Mouse (Mus musculus) small intestine, adult 2 months (tissue): ENCODE results near the gene Lyar.

Experiments used
- CTCF ChIP-seq: fragments of 200-500 bp; IDR thresholded peaks from 2 replicates; pipeline ENCODE4 v1.5.1; 2012; ENCODE audit warnings: low read depth, mild to moderate bottlenecking, control low read depth, inconsistent platforms, low read length, moderate library complexity, mixed read lengths; ENCODE audit not compliant: insufficient replicate concordance, insufficient read length; ENCODE audit errors: extremely low read depth
- POLR2A ChIP-seq: fragments of 200-500 bp; IDR thresholded peaks from 2 replicates; pipeline ENCODE4 v1.6.1; 2012; ENCODE audit warnings: low read depth, mild to moderate bottlenecking, control low read depth, inconsistent platforms, low read length, moderate library complexity

DNA sequence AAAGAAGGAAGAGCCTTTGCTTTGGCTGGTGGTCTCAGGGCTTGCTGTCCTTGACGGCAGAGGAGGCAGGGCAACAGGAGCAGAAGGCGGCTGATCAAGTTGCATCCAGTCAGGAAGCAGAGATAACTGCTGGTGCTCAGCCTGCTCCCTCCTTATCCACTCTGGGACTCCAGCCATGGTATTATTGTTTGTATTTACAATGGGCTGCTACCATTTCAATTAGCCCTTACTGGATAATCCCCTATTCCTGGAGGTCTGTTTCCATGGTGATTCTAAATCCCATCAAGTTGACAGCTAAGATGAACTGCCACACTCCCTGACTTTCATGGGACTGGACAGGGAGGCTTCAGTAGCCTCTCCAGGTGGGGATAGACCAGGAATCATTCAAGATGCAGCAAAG, 25.3 kb upstream of the Lyar start:
- TF ChIP-seq CTCF (no peak), POLR2A (no peak)
